Mouse (Mus musculus) CD8-positive naive resting alpha-beta T cell, adult 2 months (primary cell): Measurements from ENCODE around the gene Nup188.

Source experiments
- DNase-seq, 2 experiments: peaks; one replicate each; pipeline ENCODE4 v3.0.0; 2022; ENCODE audit warnings: low read depth in 2 of 2, low spot score in 2 of 2

Nup188 gene

GRCm38 (mm10) chr2:30286192-30287026 lies at the start of gene Nup188, which contains the start of gene Dolk:
Nup188 (plus strand) TSS chr2:30286397.
Dolk (minus strand) TSS chr2:30286334.
- DNase-seq = peak; percentile 95 to 98

- DNase-seq = no peak
These were observed 49.6 kb upstream of the Nup188 start for GRCm38 (mm10) chr2:30236426-30237198.

- DNase-seq = peak; percentile 100
These were observed 48.9 kb upstream of the Nup188 start, which contains the start of gene Lrrc8a for GRCm38 (mm10) chr2:30237199-30237880. Lrrc8a (plus strand) TSS chr2:30237715.

GRCm38 (mm10) chr2:30237881-30238280 lies 48.3 kb upstream of the Nup188 start:
- DNase-seq = peak; percentile 47 to 51

GRCm38 (mm10) chr2:30238906-30239465 lies 47.2 kb upstream of the Nup188 start:
- no peak for DNase-seq

- DNase-seq = no peak
These were observed 46.4 kb upstream of the Nup188 start for GRCm38 (mm10) chr2:30239777-30240176.

- DNase-seq = no peak
These were observed 45.9 kb upstream of the Nup188 start, which contains the start of gene Gm28035 for GRCm38 (mm10) chr2:30240267-30240666. Gm28035 (plus strand) TSS chr2:30240567.

- DNase-seq = no peak
These were observed 43.7 kb upstream of the Nup188 start for GRCm38 (mm10) chr2:30242509-30242908.

GRCm38 (mm10) chr2:30243391-30243790 lies 42.8 kb upstream of the Nup188 start:
- DNase-seq = no peak

- no peak for DNase-seq
These were observed 41.5 kb upstream of the Nup188 start for GRCm38 (mm10) chr2:30244595-30245178.

GRCm38 (mm10) chr2:30247036-30247435 lies 39.2 kb upstream of the Nup188 start:
- no peak for DNase-seq

- DNase-seq = no peak
These were observed 38.5 kb upstream of the Nup188 start for GRCm38 (mm10) chr2:30247681-30248080.

GRCm38 (mm10) chr2:30249182-30249581 lies 37.0 kb upstream of the Nup188 start:
- no peak for DNase-seq

- DNase-seq = no peak
These were observed 35.8 kb upstream of the Nup188 start for GRCm38 (mm10) chr2:30250166-30251128.

- peak; percentile 76 to 81 for DNase-seq
These were observed 34.6 kb upstream of the Nup188 start for GRCm38 (mm10) chr2:30251417-30252104.

GRCm38 (mm10) chr2:30252521-30252920 lies 33.7 kb upstream of the Nup188 start:
- no peak for DNase-seq

GRCm38 (mm10) chr2:30253809-30254208 lies 32.4 kb upstream of the Nup188 start:
- DNase-seq = no peak

GRCm38 (mm10) chr2:30255631-30256395 lies 30.4 kb upstream of the Nup188 start:
- no peak for DNase-seq
